Mouse (Mus musculus) right cerebral cortex, postnatal 36 days (tissue): Measurements from ENCODE around the gene Cntrob.
"Not testable (repeated sequence)": the region's sequence is repeated elsewhere in the genome, so short reads cannot be mapped to it uniquely, and the experiment has no call there.

Source experiments
- DNase-seq, 2 experiments: peaks; one replicate each; pipeline ENCODE4 v3.0.0; 2022; ENCODE audit warnings: low spot score in 2 of 2, mixed read lengths in 1 of 2

Gene Cntrob

GRCm38 (mm10) chr11:69340161-69341131 lies 16.9 kb upstream of the Cntrob start, which contains the start of gene Rnf227:
Rnf227 (plus strand) TSS chr11:69340461.
- peak; percentile 63 to 73 for DNase-seq

DNA sequence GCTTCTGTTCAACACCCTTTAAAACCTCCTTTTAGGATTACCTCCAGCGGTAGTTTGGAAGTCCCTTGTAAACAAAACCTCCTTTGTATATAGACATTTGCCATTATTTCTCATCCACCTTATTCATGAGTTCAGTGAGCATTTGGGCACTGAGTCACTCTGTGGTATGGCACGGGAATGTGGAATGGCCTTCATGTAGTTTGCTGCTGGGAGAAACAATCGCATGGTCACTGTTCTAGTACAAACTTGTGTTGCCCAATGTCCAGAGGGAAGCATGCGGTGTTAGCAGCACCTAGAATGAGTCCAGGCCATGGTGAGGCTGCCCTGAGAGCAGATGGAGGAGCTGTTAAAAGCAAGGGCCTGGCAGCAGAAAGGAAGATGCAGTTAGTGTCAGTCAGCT lies 11.2 kb upstream of the Cntrob start:
- no peak for DNase-seq

GRCm38 (mm10) chr11:69333922-69334321 lies 10.3 kb upstream of the Cntrob start:
- no peak for DNase-seq

GRCm38 (mm10) chr11:69332713-69333253 lies 9.2 kb upstream of the Cntrob start:
- no peak for DNase-seq

DNA sequence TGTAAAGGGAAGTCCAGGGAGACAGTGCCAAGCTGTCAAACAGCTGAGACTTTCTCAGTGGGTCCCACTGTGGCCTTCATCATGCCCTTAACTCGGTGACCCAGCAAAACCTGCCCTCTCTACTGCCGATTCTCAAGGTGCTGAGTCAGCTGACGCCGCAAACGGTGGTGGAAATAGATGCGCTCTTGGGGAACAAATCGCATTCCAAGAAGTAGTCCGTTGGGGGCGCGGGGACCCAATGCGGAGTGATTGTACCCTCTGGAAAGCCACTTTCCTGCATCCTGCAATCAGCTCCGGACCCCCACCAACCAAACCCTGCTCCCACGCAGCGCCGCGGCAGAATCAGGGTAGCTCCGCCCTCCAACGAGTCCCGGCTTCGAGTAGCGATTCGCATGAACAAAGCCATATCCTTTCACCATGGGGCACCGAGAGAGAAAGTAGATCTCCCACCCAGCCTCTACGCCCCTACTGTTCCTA lies 8.4 kb upstream of the Cntrob start:
- DNase-seq = peak; percentile 66 to 69

DNA sequence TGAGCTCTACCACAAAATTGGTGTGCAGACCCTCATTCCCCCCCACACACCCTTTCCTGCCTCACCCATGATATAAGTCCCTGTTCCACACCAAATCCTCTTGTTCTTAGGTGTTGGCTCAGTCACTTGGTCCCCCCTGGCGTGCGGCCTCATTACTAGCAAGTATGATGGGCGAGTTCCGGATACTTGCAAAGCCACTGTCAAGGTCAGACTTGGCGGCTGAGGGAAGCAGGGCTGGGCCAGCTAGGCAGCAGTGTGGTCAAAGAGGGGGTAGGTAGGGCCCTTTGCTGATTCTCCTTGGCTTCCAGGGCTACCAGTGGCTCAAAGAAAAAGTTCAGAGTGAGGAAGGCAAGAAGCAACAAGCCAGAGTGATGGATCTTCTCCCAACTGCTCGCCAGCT lies 7.6 kb upstream of the Cntrob start:
- no peak for DNase-seq

DNA sequence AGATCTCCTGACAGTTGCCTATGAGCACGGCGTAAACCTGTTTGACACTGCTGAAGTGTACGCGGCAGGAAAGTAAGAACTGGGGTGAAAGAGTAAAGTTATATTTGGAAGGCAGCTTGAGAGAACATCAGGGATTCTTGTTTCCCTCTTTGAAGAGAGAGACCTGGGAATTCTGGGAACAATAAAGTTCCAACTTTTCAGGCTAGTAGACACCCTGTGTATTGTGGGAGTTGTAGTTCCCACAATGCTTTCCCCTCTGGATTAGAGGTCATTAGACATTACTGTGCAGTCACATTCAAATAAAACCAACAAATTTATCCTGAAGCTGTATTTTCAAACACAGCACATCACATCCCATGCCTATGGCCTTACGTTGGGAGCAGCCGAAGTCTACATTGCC lies 4.9 kb upstream of the Cntrob start:
- no peak for DNase-seq

GRCm38 (mm10) chr11:69327648-69328047 lies 4.1 kb upstream of the Cntrob start:
- DNase-seq = no peak

GRCm38 (mm10) chr11:69327157-69327442 lies 3.5 kb upstream of the Cntrob start:
- no peak for DNase-seq

DNA sequence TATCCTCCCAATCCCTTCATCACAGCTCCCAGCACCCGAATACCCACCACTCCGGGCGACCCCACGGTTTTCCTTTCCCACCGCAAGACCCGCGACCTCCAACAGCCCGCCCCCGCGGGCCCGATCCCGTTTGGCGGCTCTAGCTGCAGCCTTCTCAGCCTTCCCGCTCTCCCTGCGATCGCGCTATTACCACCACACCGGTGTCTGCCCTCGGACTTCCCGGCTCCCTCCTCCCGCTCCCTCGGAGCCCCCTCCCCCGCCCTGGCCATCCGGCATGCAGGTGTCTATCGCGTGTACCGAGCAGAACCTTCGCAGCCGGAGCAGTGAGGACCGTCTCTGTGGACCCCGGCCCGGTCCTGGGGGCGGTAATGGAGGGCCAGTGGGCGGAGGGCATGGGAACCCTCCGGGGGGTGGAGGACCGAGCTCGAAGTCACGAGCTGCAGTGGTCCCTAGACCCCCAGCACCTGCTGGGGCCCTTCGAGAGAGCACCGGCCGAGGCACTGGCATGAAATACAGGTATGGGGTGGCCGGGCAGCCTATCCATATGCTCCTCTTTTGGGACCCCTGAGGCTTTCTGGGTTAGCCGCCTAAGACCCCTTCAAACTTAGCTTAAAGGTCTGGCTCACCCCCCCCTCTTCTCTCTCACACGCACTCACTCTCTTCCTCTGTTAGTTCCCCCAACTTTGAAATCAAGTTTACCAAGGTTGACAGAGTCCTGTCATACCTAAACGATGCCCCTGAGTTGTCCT lies 3.0 kb upstream of the Cntrob start:
- DNase-seq = no peak

DNA sequence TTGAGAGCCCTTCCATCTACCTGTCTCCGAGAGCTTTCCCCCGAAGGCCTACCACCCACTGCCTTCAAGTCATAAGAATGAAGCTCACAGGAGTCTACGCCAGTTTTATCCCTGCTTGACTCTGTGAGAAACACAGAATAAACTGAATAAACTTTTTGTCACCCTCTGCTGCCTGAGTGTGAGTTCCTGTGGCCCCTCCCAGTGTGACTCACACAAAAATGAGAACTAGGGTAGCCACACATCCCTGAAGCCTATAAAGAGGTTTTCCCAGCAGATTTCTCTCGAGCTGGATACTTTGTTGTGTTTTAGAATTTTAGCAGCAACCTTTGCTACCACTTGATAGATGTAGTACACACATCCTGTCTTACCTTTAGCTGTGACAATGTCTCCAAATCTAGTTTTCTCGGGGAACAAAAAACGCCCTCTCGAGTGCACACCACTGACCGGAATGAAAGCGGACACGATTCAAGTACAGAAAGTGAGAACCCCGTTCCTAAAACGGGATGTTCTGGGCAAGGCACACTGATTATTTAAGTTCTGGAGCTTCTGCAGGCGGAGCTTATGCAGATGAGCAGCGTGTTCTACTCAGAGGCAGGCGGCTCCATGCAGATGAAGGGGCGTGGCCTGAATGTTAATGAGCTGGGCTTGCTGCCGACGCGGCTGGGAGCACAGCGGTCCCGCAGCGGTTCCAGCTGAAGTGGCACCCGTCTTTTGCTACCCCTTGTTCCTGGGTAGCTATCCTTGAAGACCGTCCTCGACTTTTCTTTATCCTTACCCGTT lies 2.2 kb upstream of the Cntrob start, which contains the start of gene Kcnab3:
Kcnab3 (plus strand) TSS at position 631 of the 780 bp plus-strand sequence.
- DNase-seq = peak; percentile 72 to 89

GRCm38 (mm10) chr11:69324749-69325148 lies 1.2 kb upstream of the Cntrob start:
- DNase-seq = no peak

GRCm38 (mm10) chr11:69322693-69323471 lies 693 bp downstream of the Cntrob start:
- no peak for DNase-seq

GRCm38 (mm10) chr11:69322010-69322409 lies 1.6 kb downstream of the Cntrob start:
- DNase-seq = peak; percentile 29 to 45

GRCm38 (mm10) chr11:69321580-69321979 lies 2.0 kb downstream of the Cntrob start:
- no peak for DNase-seq

GRCm38 (mm10) chr11:69318000-69318399 lies 5.6 kb downstream of the Cntrob start:
- DNase-seq = not testable (repeated sequence)

DNA sequence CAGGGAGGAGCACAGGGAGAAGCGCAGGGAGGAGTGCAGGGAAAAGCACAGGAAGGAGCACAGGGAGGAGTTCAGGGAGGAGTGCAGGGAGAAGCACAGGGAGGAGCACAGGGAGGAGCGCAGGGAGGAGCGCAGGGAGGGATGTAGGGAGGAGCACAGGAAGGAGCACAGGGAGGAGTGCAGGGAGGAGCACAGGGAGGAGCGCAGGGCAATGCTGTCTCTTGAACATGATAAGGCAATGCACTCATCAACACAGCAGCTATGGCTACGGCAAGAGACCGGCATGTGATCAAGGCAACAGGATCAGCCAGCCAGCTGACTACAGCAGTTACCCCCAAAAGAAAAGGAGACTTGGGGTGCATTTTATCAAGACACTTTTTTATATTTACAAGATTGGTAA lies 7.2 kb downstream of the Cntrob start:
- DNase-seq = no peak

DNA sequence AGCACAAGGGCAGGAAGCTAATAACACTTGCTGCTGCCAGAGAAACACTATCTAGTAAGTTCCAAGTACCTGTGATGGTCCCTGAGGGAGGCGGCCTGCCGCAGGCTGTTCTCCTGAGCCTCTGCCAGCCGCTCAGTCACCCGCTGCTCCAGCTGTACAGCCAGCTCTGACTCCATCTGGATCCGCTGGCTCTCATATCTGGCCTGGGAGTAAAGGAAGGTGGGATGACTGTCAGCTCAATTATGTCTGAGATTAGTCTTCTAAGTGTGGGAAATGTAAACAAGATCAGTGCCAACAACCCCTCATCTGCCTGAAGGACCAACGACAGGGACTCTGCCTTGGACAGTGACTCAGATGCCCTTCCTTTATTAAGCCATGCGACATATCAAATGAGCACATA lies 12.3 kb downstream of the Cntrob start:
- DNase-seq = no peak

DNA sequence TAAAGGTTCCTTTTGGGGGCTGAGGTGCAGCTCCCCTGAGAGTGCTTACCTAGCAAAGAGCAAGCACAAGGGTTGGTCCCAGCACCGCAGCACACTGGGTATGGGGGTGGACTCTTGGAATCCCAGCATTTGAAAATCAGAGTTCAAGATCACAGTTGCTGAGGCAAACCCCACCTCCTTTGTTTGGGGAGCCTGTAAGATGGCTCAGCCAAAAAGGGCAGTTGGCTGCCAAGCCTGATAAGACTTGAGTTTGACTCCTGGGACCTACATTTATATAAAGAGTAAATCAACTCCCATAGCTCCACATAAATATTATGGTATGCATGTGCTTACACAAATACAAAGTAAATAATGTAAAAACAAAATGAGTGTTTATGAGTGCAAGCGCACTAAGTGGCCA lies 17.5 kb downstream of the Cntrob start:
- DNase-seq = no peak

DNA sequence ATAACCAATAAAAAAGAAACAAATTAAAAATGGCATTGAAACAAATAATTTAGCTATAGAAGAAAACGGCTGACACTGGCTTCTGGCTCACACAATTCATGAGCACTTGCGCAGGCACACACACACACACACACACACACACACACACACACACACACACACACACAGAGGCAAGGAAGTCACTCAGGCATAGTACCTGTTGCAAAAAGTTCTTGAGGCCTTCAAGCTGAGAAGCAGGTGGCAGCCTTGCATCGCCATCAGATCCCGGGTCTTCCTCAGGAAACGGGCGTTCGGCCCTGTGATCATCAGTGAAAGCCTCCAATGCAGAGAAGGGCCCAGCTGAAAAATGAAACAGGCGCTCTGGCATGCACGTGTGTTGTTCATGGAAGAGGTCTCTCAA lies 18.3 kb downstream of the Cntrob start:
- no peak for DNase-seq

DNA sequence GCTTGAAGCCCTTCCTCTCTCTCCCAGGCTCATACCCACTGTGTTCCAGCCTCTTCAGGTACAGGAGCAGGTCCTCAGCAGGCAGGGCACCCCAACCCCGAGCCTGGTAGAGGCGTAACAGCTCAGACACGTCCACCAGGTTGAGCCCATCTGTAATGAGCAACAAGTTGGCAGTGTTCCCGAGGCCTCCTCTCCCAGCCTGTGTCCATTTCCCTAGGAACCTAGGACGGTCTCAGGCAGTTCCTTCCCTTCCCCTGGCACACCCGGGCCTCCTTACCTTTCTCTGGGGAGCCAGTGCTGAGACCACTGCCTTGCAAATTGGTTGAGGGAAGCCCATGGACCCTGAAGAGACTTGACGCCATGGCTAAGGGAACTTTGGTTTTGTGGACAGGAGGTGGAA lies 20.8 kb downstream of the Cntrob start:
- no peak for DNase-seq
